Mouse (Mus musculus): Measurements from ENCODE around the gene Apbb2.

Apbb2 gene

GRCm38 (mm10) chr5:66384806-66385446, 233.7 kb downstream of the Apbb2 start:
- DNase-seq (ENCODE audit: low read depth, low spot score): no peak

DNA sequence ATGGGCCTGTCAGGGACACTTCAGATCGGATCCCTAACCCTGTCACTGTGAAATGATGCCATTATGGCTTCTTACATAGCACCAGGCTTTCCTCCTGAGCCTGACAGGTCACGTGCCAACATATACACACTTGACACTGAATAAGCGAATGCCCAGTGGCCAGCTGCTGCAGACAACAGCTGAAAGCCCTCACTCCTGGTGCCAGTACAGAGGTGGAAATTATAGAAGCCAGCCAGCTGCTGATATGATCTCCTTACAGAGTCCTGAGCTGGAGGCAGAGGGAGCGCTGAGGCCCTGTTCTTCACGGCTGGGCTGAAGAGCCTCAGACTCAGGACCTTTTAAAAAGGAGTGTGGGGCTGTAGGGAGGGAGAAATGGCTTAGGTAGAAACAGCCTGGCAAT, 234.5 kb downstream of the Apbb2 start:
- DNase-seq (ENCODE audit: low read depth, low spot score): no peak

DNA sequence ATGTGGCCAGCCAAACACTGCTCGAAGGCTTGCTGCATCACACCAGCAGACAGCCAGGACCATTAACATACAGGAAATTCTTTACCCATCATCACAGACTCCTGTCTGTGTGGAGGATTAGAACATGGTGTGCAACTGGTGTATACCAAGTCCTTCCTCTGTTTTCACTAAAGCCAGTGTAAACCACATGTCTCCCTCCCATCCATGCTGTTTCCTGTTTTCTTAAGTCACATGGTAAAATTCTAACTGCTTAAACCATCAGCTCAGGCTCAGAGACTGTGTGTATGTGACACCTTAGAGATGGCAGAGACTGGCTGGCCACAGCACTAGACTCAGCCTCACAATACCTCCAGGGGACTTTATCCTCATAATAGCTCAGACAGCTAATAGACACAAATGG, 236.5 kb downstream of the Apbb2 start:
- DNase-seq (ENCODE audit: low read depth, low spot score): no peak

GRCm38 (mm10) chr5:66378968-66379367, 239.6 kb downstream of the Apbb2 start:
- DNase-seq (ENCODE audit: low read depth, low spot score): no peak

DNA sequence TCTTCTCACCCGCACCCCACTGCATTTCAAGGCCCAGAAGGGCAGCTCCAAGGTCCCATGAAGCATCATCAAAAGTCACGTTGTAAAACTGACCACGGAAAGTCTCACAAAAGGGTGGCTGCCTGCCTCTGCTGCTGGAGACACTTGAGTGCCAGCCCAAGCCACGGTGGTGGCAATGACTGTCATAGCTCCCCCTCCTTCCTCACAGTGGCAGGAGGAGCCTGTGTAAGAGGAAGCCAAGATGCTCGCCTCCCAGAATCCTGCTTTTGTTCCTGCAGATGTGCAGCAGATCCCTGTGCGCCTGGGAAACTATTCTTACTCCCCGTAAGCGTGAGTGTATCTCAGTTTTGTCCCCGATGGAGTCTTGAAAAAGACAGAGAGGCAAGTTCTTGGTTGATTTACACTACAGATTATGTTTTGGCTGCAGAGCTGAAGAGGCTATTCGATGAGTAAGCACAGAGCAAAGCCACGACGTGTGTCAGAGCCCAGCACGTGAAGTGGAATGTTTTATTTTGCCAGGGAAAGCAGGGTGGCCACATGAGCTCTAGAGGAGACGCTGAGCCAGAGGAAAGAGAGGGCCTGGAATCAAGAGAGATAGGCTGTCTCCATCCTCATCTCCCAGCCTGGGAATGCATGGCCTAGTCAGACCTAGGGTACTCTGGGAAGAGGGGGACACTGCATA, 241.9 kb downstream of the Apbb2 start:
- DNase-seq (ENCODE audit: low read depth, low spot score): no peak

DNA sequence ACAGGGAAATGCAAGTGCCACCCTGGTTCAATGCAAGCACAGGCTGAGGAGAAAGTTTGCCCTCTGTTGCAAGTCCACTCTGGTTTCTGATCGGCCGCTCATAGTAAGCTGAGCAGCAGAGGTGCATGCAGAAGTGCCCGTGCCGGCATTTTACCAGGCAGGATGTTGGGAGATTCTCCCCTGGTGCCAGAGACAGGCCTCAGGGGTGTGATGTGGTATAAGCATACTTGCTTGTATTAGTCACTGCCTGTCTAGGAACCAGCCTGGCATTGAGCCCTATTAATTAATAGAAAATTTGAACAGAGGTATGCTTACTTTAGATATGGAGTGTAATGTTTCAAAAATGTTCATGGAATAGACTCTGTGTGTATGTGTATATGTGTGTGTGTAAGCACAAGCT, 244.2 kb downstream of the Apbb2 start:
- no peak for DNase-seq (ENCODE audit: low read depth, low spot score)

DNA sequence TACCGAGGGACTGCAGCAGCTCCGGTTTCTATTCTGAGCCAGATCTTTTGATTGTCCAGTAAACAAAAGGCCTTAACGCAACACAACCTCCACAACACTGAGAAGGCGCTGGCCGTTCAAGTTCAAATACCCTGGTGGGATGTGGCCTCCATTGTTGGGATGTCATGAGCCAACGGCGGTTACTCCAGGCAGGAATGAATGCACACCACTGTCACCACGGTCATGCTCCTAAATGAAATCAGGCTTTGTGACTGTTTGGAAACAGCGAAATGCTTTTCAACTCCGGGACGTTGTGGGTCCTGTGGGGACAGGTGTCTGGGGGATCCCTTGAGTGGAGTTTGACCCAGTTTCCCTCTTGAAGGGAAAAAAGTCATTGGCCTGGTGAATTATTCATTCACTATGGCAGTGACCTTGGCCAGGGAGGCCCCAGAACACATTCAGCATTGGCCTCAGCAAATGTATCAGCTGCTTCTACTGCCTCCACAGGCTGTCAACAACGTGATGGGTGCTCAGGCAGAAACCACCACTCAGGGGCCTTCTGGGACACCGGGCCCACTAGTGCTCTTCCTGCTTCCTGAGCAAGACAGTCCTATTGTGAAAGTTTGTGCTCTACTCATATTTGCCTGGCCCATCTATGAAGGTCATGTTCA, 244.9 kb downstream of the Apbb2 start:
- DNase-seq (ENCODE audit: low read depth, low spot score): no peak

DNA sequence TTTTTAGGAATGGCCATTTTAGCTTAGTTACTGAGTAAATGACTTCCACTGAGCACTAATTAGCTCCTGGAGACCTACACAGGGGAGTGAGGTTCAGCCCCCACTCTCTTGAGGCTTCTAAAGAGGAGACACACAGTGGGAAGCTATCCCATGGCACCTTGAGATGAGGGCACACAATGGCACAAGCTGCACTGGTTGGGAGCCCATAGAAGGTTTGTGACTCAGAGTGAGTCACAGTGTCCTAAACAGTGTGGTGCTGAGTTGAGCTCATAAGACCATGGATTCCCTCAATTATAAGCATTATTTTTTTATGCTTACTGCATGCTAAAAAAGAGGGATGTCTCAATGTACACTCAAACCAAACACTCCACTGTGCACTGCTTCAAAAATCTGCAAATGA, 247.5 kb downstream of the Apbb2 start:
- no peak for DNase-seq (ENCODE audit: low read depth, low spot score)

DNA sequence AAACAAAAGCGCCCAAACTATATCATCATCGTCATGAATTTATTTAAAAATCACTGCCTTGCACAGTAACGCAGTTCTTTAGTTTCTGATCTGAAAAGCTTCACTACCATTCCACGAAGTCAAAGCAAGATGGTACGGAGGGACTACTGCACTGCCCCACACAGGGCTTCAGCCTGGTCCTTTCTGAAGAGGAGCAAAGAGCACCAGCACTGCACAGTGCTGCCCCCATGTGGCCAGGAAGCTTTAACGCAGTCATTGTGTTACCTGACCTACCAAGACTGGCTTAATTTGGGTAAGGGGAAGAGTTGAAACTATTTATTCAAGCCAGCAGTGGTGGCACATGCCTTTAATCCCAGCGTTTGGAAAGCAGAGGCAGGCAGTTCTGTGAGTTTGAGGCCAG, 249.6 kb downstream of the Apbb2 start:
- DNase-seq (ENCODE audit: low read depth, low spot score): peak; percentile 80

- peak; percentile 65 for DNase-seq (ENCODE audit: low read depth, low spot score)
These were observed 250.9 kb downstream of the Apbb2 start for GRCm38 (mm10) chr5:66367641-66368040.

DNA sequence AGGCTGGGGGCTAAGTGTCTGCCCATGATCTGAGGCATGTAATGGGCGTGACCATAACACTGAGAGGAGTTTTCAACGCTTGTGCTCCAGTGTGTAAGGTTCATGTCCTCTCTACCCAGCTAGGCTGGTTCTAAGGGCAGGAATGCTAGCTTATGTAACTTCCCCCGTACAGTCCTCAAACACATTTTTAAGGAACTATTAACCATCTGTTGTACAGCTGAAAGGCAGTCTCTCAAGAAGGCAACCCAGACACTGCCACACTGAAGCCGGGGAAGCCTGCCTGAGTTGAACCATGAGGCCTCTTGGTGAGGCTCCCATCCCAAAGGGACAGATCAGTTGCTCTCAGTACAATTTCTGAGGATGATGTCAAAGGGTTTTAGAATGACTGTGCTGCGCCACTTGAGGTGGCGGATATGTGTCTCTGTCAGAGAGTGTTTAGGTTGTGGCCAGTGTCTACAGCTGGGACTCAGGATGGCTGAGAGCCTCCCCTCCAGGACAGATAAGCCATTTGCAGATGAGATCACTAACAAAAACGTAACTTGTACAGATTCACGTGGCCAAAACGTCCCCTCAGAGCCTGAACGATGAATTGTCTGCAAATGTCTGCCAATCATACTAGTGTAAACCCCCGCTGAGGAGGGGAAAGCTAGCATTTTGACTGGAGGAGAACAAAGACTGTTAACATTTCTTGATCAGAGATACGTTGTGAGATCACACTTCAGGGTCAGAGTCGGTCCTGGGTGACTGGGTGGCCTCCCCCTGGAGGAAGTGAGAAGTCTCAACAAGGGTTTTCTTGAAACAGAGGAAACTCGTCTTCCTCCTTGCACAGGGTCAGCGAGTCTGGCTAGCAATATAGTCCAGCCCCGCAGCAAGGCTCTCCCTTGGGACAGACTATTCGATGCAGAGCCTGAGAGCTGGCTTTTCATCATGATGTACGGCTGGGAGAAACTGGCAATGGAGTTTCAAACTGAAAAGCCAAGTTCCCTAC, 255.0 kb downstream of the Apbb2 start:
- DNase-seq (ENCODE audit: low read depth, low spot score): no peak

DNA sequence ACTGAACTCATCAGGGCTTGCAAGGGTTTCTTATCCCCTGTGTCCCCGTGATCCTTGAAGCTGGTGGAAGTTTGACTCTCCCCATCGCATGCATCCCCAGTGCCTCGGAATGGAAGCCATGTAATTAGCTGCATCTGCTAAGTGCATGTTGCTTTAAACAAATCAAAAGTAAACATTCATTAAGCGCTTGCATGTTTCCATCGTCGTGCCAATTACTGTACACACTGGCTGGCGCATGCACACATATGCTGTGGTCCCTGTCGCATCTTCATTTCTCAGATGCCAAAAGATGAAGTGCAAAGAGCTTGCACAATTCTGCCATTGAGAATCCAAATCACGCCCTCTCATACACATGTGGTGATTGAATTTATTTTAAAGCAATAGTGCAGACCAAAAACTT, 257.8 kb downstream of the Apbb2 start:
- DNase-seq (ENCODE audit: low read depth, low spot score): no peak

- no peak for DNase-seq (ENCODE audit: low read depth, low spot score)
These were observed 258.7 kb downstream of the Apbb2 start for GRCm38 (mm10) chr5:66359742-66360423.

DNA sequence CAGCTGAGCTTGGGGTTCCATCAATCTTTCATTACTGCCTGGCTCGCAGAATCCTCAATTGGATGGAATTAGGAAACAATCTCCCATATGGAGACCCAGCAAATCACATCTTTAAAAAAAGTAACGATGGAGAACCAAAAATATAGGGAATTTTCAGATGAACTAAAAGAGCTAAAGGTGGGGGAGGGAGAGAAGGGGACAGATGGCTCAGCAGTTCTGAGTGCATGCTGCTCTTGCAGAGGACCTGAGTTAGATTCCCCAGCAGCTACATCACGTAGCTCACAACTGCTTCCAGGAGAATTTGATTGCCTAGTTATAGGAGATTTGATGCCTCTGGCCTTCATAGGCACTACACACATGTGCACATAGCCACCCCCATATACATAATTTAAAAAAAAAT, 263.4 kb downstream of the Apbb2 start:
- no peak for DNase-seq (ENCODE audit: low read depth, low spot score)

DNA sequence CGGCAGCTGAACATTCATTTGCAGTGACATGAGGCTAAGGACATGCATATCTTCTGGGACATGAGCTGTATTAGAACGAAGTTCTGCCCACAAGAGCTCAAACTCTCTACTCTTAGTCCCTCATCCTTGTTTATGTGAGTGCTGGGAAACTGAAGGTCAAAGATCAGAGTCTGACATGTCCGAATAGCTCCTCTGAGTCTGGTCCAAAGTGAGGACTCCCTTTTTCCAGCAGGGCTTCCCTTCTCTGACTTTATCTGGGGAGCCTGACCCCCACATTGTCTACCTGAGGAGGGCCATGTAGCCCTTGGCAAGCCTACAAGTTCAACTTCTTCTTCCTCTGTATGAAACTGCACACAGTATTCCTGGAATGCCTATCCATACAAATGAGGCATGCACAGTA, 264.7 kb downstream of the Apbb2 start:
- DNase-seq (ENCODE audit: low read depth, low spot score): no peak

GRCm38 (mm10) chr5:66351836-66352390, 266.7 kb downstream of the Apbb2 start:
- DNase-seq (ENCODE audit: low read depth, low spot score): no peak

- peak; percentile 47 for DNase-seq (ENCODE audit: low read depth, low spot score)
These were observed 267.5 kb downstream of the Apbb2 start for GRCm38 (mm10) chr5:66351064-66351463.

GRCm38 (mm10) chr5:66350611-66351010, 268.0 kb downstream of the Apbb2 start:
- DNase-seq (ENCODE audit: low read depth, low spot score): no peak

DNA sequence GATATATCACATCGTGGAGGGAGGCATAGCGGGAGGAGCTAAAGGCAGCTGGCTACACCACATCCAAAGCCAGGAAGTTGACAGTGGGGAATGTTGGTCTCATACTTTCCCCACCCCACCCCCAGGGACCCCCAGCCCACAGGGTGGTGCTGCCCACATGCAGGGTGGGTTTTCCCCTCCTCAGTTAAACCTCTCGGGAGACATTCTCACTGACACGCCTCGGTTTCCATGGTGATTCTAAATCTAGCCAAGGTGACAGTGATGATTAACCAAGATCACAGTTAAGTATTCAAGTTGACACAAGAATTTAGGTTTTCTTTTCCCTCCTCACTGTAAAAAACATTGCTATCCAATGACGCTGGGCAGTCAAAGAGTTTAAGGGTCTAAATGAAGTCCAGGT, 270.2 kb downstream of the Apbb2 start:
- DNase-seq (ENCODE audit: low read depth, low spot score): no peak

GRCm38 (mm10) chr5:66346756-66347155, 271.8 kb downstream of the Apbb2 start:
- DNase-seq (ENCODE audit: low read depth, low spot score): no peak

DNA sequence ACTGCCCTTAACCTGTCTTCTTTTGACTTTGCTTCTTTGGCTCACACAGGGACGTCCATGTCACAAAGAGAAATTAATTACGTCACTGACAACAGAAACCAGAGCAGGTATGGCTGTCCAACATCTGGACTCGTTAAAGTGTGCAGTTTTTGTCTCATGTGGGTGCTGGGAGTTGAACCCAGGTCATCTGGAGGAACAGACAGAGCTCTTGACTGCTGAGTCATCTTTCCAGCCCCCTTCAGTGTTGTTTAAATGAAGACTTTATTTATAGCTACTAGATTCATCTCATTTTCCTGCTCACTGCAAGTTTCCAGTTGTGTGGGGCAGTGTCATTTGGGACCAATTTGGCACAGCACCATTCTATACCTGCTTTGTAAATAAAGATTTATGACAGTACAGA, 273.4 kb downstream of the Apbb2 start:
- no peak for DNase-seq (ENCODE audit: low read depth, low spot score)

Measured in mesoderm, embryonic 11.5 days (tissue).